Mouse (Mus musculus): ENCODE results near the gene Decr2.

DNA sequence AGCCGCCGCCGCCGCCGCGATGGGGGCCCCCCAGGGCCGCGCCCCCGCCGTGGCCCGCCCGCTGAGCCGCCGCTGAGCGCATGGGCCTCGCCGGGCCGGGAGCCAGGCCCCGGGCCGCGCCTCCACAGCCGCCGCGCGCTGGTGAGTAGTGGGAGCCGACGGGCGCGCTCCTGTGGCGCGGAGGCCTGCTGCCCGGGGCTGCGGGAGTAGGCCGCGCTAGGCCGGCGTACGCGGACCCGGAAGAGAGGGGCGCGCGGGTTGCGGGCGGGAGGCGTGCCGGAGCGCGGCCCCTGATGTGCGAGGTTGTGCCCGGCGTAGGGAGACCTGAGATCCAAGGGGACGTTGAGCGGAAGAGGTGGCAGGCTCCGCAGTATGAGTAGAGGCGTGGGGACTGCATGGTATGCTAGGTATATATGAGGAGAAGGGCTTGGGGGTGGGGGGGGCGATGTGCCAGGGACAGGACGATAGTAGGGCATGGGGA, 48.8 kb upstream of the Decr2 start:
- TF ChIP-seq CTCF (IDR thresholded peaks at IDR 0.05; ENCODE audit: borderline replicate concordance, control insufficient read depth, extremely low read depth, insufficient read depth, low read length, poor library complexity) (0 out of 2 replicates have a peak, but pooled peaks have one; percentile 41), POLR2A (IDR thresholded peaks at IDR 0.05; ENCODE audit: control insufficient read depth, extremely low read depth, insufficient read depth, low read length, poor library complexity) (no peak)

Measured in thymus, adult 2 months (tissue).